Mouse (Mus musculus): ENCODE measurements at regions not wholly inside any gene's neighbourhood (a gene's known extent, or its start where the extent isn't known, plus 50 kb on each side); places are given as distances from the start of the nearest gene placed in this dataset.
A peak's percentile ranks its signal among the peaks of the same experiment; 100 is the strongest.

DNA sequence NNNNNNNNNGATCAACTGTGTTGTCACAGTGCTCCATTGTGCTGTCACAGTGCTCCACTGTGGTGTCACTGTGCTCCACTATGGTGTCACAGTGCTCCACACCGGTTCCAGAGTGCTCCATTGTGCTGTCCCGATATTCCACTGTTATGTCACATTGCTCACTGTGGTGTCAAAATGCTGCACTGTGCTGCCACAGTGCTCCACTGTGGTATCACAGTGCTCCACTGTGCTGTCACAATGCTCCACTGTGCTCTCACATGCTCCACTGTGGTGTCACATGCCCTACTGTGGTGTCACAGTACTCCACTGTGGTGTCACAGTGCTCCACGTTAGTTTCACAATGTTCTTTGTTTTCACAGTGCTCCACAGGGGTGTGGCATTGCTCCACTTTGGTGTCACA, 359.3 kb upstream of the Olfr161 start:
- no peak for DNase-seq (ENCODE audit: low read depth)

DNA sequence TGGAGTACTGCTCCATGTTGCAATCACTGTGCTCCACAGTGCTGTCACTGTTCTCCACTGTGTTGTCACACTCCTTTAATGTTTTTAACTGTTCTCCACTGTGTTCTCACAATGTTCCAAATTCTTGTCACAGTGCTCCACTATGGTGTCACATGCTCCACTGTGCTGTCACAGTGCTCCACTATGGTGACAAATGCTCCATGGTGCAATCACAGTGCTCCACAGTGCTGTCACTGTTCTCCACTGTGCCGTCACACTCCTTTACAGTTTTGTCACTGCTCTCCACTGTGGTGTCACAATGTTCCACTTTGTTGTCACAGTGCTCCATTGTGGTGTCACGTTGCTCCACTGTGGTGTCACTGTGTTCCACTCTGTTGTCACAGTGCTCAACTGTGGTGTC, 358.2 kb upstream of the Olfr161 start:
- DNase-seq (ENCODE audit: low read depth), result no peak

DNA sequence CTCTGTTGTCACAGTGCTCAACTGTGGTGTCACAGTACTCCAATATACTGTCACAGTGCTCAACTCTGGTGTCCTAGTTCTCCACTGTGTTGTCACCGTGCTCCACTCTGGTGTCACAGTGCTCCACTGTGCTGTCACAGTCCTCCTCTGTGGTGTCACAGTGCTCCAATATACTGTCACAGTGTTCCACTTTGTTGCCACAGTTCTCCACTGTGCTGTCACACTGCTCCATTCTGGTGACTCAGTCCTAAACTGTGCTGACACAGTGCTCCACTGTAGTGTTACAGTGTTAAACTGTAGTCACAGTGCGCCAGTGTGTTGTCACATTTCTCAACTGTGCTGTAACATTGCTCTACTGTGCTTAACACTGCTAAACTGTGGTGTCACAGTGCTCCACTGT, 356.8 kb upstream of the Olfr161 start:
- no peak for DNase-seq (ENCODE audit: low read depth)

DNA sequence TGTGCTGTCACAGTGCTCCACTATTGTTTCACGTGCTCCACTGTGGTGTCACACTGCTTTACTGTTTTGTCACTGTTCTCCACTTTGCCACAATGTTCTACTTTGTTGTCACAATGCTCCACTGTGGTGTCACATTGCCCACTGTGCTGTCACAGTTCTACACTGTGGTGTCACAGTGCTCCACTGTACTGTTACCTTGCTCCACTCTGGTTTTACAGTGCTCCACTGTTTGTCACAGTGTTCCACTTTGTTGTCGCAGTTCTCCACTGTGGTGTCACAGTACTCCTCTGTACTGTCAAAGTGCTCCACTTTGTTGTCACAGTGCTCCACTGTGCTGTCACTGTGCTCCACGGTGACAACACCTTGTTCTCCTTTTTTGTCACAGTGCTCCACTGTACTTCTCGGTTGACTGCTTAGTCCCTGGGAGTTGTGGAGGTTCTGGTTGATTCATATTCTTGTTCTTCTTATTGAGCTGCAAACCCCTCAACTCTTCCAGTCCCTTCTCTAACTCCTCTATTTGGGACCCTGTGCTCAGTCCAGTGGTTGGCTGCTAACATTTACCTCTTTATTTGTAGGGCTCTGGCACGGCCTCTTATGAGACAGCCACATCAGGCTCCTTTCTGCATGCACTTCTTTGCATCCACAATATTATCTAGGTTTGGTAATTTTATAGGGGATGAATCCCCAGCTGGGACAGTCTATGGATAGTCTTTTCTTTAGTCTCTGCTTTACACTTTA, 349.7 kb upstream of the Olfr161 start:
- DNase-seq (ENCODE audit: low read depth), result no peak

DNA sequence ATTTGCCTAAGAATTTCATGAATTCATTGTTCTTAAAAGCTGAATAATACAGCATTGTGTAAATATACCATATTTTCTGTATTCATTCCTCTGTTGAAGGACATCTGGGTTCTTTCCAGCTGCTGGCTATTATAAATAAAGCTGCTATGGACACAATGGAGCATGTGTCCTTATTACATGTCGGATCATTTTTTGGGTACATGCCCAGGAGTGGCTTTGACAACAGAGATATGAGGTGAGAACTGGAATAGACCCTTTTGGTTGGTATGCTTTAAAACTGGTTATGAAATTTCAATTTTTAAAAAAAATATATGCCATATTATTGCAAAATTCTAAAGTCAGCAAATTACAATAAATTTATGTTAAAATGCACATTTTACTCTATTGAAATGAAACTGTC, 348.9 kb upstream of the Olfr161 start:
- peak; percentile 54 for DNase-seq (ENCODE audit: low read depth)

DNA sequence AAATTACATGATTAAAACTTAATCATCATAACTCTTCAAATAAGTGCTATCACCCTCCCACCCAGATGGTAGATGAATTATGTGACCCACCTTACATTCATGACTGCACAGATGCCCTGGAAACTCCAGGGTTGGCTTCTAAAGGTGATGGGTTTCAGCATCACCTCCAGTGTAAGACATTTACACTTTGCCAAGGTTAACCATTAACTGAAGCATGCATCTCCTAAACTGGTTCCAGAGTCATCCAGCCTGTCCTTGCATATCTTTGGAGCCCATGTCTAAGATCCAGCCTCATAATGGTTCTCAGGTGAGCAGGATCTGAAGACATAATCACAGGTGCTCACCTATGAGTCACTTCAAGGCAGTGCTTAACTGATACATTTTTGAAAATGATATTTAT, 344.4 kb upstream of the Olfr161 start:
- DNase-seq (ENCODE audit: low read depth), result no peak

DNA sequence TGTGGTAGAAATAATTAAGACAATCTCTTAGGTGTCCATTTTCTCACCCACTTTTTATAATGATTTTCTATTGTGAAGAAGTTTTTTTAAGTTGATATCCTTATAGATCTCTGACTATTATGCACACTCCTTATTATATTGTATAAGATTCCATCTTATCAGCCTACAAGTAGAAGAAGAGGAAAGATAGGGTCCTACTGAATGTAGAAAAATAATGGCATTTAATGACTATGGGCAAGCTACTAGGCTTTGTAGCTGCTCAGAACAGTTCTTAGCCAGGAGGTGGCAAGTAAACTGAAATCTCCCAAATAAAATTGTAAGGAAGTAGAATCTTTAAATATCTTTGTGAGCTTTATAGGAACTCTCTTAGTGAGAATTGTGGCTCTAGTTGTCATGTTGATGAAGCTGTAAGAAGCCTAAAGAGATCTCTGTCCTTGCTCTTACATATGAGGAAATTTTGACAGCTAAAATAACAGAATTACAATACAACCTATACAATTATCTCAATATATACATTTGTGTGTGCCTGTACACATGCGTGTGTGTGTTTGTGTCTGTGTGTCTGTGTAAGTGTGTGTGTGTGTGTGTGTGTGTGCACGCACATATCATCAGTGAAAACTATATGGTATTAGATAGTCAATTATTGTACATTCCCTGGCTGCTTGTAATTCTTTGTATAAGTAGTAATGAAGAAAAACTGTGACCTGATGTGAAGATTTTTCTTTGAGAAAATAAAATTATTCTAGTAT, 343.7 kb upstream of the Olfr161 start:
- no peak for DNase-seq (ENCODE audit: low read depth)

DNA sequence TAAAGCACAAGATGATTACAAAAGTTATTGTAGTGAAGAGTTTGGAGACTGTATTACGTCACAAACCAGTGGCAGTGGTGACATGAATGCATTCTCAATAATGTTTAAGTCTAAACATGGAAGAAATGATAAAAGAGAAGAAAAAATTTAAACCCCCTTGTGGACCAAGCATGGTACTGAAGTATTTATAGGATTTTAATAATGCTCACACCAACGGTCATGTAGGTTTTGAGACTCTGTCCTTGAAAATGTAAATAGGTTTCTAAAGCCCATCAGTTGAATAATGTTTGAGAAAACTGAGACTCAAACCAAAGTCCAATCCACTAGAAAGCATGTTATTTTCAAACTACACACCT, 343.1 kb upstream of the Olfr161 start:
- peak; percentile 52 for DNase-seq (ENCODE audit: low read depth)

DNA sequence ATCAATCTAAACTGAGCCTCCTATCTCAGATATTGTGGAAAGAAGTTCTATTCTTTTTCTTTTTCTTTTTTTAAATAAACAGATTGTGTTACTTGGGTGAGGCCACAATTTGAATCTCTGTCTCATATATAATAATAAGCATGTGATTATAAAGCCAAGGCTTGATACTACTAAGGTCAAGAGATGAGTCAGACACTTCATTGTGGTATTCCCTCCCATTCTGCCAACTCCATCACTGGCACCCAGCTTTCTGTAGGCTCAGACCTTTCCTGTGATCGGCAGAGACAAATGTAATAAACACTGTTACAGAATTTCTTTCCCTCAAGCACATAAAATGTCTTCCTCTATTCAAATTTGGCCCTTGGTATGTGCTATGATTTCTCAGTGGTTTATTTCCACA, 337.0 kb upstream of the Olfr161 start:
- no peak for DNase-seq (ENCODE audit: low read depth)

DNA sequence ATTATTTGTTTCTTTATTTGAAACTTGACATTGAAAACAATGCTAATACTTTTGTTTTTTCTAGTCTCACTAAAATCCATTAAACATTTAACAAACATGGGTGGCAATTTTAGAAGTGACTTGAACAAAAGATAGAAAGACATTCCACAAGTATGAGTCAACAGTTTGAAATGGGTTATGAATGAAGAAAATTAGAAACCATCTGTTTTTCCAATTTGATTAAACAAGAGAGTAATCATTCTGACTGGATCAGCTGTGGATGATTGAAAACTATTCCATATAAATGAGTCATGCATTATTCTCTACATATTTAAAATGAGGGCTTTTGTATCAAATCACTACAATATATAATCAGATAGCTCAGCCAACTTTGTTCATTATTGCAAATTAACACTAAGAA, 334.8 kb upstream of the Olfr161 start:
- DNase-seq (ENCODE audit: low read depth), result no peak

DNA sequence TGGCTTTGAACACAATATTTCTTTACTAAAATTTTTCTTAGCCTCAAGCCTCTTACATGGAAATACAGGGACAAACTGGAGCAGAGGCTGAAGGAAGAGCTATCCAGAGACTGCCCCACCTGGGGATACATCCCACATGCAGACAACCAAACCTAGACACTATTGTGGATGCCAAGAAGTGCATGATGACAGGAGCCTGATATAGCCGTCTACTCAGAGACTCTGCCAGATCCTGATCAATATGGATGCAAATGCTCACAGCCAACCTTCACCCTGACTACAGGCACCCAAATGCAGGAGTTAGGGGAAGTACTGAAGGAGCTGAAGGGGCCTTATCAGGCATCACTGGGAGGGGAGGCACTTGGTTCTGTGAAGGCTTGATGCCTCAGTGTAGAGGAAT, 325.5 kb upstream of the Olfr161 start:
- no peak for DNase-seq (ENCODE audit: low read depth)

DNA sequence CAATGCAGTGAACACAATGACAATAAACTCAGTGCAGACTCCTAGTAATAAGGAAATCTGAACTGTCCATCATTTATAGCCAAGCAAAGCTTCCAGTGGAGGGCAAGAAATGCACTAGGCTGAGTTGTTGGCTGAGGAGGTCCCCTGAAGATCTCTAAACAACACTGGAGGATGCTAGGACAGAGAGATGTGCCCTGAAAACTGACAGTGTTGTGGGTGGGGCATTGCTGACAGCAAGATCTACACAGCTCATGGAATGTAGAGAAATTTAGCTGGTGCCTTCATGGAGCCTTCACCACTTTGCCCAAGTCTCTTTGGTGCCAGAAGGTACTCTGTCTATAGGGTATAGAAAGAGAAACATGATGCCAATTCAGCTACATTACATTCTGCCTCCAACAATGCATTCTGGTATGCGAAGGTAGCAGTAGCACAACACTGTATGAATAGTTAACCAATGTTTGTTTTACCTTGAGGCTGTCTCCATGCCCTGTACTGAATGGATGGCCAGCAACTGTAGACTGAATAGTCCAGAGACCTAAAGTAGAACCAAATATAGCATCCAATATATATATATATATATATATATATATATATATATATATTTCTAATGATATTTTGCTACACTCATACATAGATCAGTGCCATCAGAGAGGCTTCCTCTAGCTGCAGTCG, 318.9 kb upstream of the Olfr161 start:
- DNase-seq (ENCODE audit: low read depth), result no peak

DNA sequence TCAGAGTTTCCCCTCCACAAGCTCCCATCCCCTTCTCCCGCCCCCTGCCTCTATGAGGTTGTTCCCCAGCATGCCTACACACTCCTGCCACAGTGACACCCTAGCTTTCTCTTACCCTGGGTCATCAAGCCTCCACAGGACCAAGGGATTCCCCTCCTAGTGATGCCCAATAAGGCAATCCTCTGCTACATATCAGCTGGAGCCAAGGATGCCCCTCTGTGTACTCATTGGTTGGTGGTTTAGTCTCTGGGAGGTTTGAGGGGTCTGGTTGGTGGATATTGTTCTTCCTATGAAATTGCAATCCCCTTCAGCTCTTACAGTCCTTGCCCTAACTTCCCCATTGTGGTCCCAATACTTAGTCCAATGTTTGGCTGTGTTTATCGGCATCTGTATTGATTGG, 317.4 kb upstream of the Olfr161 start:
- no peak for DNase-seq (ENCODE audit: low read depth)
